Mouse (Mus musculus): ENCODE measurements at regions not wholly inside any gene's neighbourhood (a gene's known extent, or its start where the extent isn't known, plus 50 kb on each side); places are given as distances from the start of the nearest gene placed in this dataset.
A peak's percentile ranks its signal among the peaks of the same experiment; 100 is the strongest.

- DNase-seq (ENCODE audit: low read depth, low spot score): peak; percentile 3
Measured at GRCm38 (mm10) chr15:17715584-17715983, 987.0 kb downstream of the Cdh9 start.

DNA sequence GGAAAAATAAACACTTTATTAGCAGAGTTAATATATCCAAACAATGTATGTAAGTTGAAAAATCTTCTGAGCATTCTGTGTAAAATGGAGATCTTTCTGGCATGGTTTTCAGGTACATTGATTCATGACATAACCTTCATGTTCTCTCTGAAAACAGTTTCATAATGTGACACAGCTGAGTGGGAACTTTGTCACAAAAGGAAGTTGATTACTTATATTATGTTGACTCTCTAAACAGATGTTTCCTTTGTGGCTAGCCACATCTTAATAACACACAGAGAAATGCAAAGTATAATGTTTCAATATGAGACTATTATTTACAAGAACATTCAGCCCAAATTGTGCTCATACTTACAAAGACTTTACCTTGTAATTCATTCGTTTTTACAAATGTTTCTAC lies 1002.1 kb downstream of the Cdh9 start:
- no peak for DNase-seq (ENCODE audit: low read depth, low spot score)

DNA sequence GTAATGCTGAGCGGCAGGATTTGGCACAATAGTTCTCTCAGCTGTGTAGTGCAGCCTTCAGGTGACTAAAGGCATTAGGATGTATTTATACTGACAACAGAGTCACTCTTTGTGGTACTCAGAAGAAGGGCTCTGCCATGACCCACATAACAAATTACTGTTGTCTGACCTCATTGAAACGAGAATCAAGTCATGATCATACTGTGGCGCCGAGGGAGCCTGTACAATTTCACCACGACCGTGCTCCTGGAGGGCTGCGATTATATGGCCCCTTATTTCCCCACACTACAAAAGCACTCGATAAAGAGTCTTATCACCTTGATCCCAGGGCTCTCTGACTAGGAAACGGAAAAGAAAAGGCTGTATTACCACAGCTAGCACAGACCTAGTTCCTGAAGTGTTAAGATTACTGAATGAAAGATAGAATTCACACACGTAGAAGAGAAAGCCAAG lies 1041.7 kb downstream of the Cdh9 start:
- DNase-seq (ENCODE audit: low read depth, low spot score): no peak

DNA sequence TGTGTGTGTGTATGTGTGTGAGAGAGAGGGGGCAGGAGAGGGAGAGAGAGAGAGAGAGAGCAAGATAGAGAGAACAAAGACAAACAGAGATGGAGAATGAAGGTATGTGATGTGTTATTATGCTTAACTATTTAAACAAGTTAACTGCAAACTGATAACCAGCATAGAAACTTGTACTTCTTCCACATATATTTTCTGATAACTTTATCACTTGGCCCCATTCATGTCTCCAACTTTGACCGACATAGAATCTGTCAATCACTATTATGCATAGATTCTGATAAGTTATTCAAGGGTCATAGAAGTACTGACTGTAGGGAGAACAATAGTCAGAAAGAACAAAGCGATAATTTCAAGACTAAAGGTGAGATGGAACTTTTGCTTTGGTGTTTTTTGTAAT lies 1039.0 kb upstream of the Cdh10 start:
- DNase-seq (ENCODE audit: low read depth, low spot score): no peak

GRCm38 (mm10) chr15:17783368-17783767 lies 1035.4 kb upstream of the Cdh10 start:
- no peak for DNase-seq (ENCODE audit: low read depth, low spot score)

DNA sequence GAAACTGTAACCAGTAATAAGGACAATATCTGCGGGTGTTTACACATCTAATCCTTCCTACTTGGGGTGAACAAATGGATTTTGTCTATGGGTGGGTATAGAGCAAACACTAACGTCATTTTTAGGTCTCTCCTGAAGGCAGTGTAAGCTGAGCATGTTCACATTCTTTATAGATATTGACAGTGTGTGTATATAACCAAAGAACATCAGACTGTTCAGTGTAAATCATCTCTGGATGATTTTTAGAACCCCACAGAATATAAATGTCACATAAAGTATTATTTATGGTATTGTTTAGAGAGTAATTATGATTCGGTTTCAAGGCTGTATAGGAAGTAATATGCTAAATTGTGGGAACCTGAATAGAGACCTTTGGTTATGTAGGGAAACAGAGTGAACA lies 1021.2 kb upstream of the Cdh10 start:
- no peak for DNase-seq (ENCODE audit: low read depth, low spot score)

GRCm38 (mm10) chr15:17801424-17801823 lies 1017.3 kb upstream of the Cdh10 start:
- peak; percentile 70 for DNase-seq (ENCODE audit: low read depth, low spot score)

DNA sequence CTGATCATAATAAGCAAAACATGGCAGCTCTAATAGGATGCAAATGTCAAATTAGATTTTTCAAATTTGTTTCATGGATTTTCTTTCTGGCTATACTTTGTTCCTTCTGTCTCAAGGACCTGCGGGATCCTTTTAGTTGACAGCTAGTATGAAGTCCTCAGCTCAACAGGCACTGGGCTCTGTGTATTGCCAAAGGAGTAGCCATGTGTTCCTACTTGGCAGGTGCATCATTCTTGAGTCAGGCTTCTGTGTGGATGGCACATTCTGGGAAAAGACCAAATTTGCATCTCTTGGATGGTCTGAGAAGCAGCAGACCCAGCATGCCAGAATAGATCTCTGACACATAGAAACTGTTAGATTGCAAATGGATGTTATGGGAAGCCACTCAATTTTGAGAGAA lies 1015.6 kb upstream of the Cdh10 start:
- DNase-seq (ENCODE audit: low read depth, low spot score): peak; percentile 72

GRCm38 (mm10) chr15:17830376-17830775 lies 988.4 kb upstream of the Cdh10 start:
- no peak for DNase-seq (ENCODE audit: low read depth, low spot score)

DNA sequence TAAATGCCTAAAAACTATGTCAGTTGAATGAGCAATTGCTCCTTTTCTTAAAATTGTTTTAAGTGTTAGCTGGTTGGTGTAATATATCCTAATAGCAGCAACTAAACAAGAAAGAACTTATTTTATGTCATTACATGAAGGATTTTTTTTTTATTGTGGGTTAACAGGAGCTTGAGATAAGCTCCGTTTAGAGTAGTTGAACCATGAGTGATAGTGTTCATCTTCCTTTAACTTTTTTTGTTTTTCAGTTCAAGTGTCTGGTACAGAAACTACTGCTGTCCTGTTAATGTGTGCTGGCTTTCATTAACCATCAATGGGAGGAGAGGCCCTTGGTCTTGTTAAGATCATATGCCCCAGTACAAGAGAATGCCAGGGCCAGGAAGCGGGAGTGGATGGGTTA lies 986.8 kb upstream of the Cdh10 start:
- no peak for DNase-seq (ENCODE audit: low read depth, low spot score)

- peak; percentile 6 for DNase-seq (ENCODE audit: low read depth, low spot score)
Measured at GRCm38 (mm10) chr15:17880168-17880567, 938.6 kb upstream of the Cdh10 start.

DNA sequence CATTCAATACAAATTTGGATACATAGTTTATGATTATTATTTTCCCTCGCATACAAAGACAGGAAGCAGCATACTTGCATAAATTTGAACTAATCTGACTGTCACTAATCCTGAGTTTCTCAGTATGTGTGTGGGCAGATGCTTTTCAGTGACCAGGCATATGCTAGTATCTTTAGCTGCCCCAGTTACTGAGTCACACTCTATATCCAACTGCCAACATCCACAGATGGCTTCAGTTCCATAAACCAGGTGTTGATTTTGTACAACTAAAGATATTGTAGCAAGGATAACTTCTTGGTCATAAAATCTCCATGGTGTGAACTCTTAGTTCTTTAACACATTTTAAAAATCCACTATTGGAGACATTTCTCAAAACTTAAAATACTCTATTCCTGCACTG lies 929.4 kb upstream of the Cdh10 start:
- peak; percentile 86 for DNase-seq (ENCODE audit: low read depth, low spot score)

GRCm38 (mm10) chr15:17900026-17900425 lies 918.7 kb upstream of the Cdh10 start:
- DNase-seq (ENCODE audit: low read depth, low spot score): no peak

GRCm38 (mm10) chr15:17912241-17912640 lies 906.5 kb upstream of the Cdh10 start:
- no peak for DNase-seq (ENCODE audit: low read depth, low spot score)

GRCm38 (mm10) chr15:17932573-17932972 lies 886.2 kb upstream of the Cdh10 start:
- DNase-seq (ENCODE audit: low read depth, low spot score): no peak

DNA sequence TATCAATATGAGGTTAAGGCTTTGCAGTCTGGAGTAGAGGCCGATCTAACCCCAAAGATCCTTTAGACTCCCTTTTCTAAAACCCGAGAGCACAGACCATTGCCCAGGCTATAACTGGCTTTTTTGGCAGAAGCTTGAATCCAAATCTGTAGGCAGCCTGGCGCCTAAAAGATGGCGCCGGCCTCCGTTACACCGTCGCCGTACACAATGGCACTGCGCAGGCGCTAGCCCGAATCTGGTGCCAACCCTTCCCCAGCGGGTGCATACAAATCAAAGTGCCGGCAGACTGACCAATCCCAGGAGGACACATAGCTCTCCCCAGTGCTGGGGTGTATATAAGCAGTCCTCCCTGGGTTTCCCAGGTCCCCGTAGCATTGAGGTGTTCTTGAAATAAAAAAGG lies 884.9 kb upstream of the Cdh10 start:
- DNase-seq (ENCODE audit: low read depth, low spot score): no peak

- no peak for DNase-seq (ENCODE audit: low read depth, low spot score)
Measured at GRCm38 (mm10) chr15:17935473-17935872, 883.3 kb upstream of the Cdh10 start.

DNA sequence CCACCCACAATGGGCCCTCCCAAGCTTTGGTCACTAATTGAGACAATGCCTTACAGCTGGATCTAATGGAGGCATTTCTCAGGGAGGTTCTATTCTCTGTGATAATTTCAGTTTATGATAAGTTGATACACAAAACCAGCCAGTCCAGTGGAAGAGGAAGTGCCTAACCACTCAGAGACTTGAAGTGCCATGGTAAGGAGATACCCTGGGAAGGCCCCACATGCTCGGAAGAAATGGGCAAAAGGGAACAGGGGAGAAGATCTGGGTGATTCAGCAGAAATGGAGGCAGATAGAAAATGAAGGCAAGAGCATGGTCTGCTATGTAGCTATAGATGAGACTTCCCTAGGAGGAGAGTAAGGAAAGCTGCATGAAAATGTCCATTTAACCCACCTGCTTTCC lies 856.0 kb upstream of the Cdh10 start:
- DNase-seq (ENCODE audit: low read depth, low spot score): no peak

- no peak for DNase-seq (ENCODE audit: low read depth, low spot score)
Measured at GRCm38 (mm10) chr15:17963240-17964209, 855.2 kb upstream of the Cdh10 start.

DNA sequence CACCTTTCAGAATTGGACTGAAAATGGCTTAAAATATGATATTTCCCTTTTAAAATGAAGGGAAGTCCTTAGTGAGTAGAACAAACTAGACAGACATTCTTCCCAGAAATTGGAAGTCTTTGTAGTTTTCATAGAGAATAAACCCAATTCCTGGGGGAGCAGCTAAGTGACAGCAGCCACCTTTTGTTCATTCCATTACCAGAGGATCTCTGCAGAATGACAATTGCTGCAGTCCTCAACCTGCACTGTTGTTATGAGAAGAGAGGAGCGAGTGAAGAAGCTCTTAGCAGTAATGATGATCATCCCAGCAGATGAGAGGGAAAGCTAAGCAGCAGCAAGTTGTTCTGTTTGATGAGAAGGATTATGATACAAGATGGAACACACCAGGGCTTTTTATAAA lies 831.0 kb upstream of the Cdh10 start:
- peak; percentile 4 for DNase-seq (ENCODE audit: low read depth, low spot score)

DNA sequence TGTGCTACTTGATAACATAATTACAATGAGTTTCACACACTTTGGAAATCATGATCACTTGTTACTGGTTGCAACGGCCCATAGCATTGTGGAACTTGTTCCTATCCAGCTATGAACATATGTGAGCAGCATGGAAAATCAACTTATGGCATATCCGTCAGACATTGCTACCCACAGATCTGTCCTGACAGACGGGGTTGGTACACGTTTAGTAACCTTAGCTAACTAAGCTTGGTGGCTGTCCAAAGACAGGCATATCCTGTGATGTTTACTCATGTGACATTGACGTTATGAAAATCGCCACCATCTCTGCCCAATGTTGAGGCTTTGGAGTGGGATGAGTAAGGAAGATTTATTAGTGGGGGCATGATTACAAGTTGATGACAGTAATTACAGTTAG lies 786.1 kb upstream of the Cdh10 start:
- peak; percentile 55 for DNase-seq (ENCODE audit: low read depth, low spot score)

DNA sequence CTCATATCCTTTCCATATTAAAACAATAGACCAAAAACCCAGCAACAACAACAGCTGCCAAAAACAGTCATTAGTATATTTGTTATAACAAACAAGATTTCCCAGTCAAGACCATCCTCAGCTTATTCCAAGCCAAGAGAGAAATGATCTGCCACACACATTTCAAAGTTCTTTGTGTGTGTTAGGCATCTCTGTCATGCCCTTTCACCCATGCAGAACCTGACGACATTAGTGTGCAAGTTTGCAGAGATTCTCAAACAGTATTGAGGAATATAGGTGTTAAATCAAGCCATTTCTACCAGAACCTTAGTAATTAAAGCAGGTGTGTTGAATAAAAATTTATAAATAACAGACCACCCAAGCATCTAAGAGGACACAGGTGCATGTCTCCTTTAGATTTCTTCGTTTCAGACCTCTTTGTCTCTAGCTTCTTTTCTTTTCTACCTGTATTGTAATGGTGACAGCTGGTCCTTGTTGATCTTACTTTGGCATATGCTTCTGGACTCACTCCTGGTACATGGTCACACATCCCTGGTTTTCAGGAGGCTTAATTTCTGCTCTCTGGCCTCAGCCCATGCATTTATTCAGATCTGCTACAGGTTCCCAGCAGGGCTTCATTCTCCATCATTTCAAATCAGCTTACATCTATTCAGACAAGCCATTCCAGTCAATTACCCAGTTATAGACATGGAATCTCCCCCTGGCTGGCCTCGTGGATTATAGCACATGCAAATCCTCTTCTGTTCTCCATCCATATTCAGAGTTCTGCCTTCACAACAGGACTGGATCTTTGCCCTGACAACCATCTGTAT lies 766.3 kb upstream of the Cdh10 start:
- peak; percentile 5 for DNase-seq (ENCODE audit: low read depth, low spot score)

- DNase-seq (ENCODE audit: low read depth, low spot score): peak; percentile 52
Measured at GRCm38 (mm10) chr15:18065515-18065914, 753.2 kb upstream of the Cdh10 start.

Measured in brain, adult 2 months (tissue).